Mouse (Mus musculus) olfactory bulb, adult 2 months (tissue): ENCODE results near the gene Aim2.
"Not testable (repeated sequence)": the region's sequence is repeated elsewhere in the genome, so short reads cannot be mapped to it uniquely, and the experiment has no call there.

Experiments used
- CTCF ChIP-seq: fragments of 200-500 bp; IDR thresholded peaks from 2 replicates; pipeline ENCODE4 v1.5.1; 2012; ENCODE audit warnings: low read depth, mild to moderate bottlenecking, low read length, moderate library complexity; ENCODE audit not compliant: insufficient read depth
- POLR2A ChIP-seq: fragments of 200-500 bp; IDR thresholded peaks from 2 replicates; pipeline ENCODE4 v1.6.1; 2012; ENCODE audit warnings: mild to moderate bottlenecking, low read depth, low read length, moderate library complexity; ENCODE audit not compliant: insufficient read depth

GRCm38 (mm10) chr1:173491483-173491882 is 140.8 kb downstream of the Aim2 start:
- TF ChIP-seq CTCF, POLR2A: not testable (repeated sequence)
